Mouse (Mus musculus): ENCODE data around the gene Greb1. TPM values are rescaled to one million over a fixed set of nuclear protein-coding genes. Genes with fewer than 3 reads are reported as not detected.

The Greb1 gene
- polyA plus RNA-seq, 1 experiment: not detected

DNA sequence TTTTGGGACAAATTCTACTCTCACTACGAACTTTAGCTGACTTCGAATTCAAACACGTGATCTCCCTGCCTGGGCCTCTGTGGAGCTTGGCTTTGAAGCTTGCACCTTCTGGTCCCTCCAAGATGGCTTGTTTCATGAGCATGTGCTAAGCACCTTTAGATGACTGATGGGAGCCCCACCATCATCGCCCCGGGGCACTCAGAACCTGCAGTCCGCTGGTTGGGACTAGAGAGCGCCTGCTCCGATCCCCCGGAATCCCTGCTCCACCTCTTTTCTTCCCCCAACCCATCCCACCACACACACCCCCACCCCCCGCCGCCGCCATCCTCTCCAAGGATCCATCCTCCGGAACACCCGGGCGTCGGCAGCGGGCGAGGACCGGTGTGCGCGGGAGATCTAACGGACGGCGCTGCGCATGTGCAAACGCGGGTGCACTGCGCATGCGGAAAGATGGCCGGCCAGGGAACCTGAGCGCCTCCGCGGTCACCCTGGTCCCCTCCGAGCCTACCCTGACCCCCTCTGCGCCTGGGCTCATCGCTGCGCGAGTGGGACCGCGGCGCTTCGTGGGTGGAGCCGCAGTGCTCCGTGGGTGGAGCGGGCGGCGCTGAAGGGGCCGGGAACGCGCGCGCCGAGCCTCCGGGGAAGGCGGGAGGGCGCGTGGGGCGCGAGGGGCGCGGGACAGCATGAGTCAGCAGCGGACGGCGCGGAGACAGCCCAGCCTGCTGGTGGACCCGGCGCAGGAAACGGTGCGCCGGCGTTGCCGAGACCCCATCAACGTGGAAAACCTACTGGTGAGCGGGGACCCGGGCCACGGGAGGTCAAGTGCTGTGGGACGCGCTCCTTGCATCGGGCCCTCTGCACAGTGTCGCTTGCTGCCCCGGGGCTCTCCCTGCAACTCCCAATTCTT, 10.1 kb upstream of the Greb1 start, which contains the start of gene E2f6:
Gene E2f6 (plus strand): TSS at position 439 of the 907 bp plus-strand sequence.
- Histone ChIP-seq H3K4me1 (ENCODE audit: control insufficient read depth) (peaks cover 26% of the 10 kb centered on the region), H3K4me3 (replicated peaks) (peak within 1 kb of the TSS; percentile 86), H3K36me3 (ENCODE audit: control insufficient read depth) (peaks cover 28% of the 10 kb centered on the region), H3K9me3 (ENCODE audit: control insufficient read depth, low read length) (no peaks in the 10 kb centered on the region), H3K27me3 (ENCODE audit: control insufficient read depth) (peaks cover 33% of the 10 kb centered on the region)
- TF ChIP-seq TAL1 (IDR thresholded peaks at IDR 0.05; ENCODE audit: low read length): no peak
- TF ChIP-seq GATA1 (IDR thresholded peaks at IDR 0.05; ENCODE audit: low read length): no peak

GRCm38 (mm10) chr12:16808045-16808444, 7.4 kb upstream of the Greb1 start:
- TF ChIP-seq GATA1 (IDR thresholded peaks at IDR 0.05; ENCODE audit: low read length) (no peak), TAL1 (IDR thresholded peaks at IDR 0.05; ENCODE audit: low read length) (no peak)
- Histone ChIP-seq H3K27me3 (ENCODE audit: control insufficient read depth) (peaks cover 38% of the 10 kb centered on the region), H3K4me3 (replicated peaks) (no peak overlapping the region), H3K9me3 (ENCODE audit: control insufficient read depth, low read length) (no peaks in the 10 kb centered on the region), H3K4me1 (ENCODE audit: control insufficient read depth) (peaks cover 25% of the 10 kb centered on the region), H3K36me3 (ENCODE audit: control insufficient read depth) (peaks cover 3% of the 10 kb centered on the region)

GRCm38 (mm10) chr12:16805511-16805910, 4.8 kb upstream of the Greb1 start:
- peaks cover 1% of the 10 kb centered on the region for H3K4me1 ChIP-seq (ENCODE audit: control insufficient read depth)
- H3K9me3 ChIP-seq (ENCODE audit: control insufficient read depth, low read length): no peaks in the 10 kb centered on the region
- H3K36me3 ChIP-seq (ENCODE audit: control insufficient read depth): no peaks in the 10 kb centered on the region
- H3K27me3 ChIP-seq (ENCODE audit: control insufficient read depth): peaks cover 55% of the 10 kb centered on the region
- H3K4me3 ChIP-seq (replicated peaks): no peak overlapping the region
- no peak for TF ChIP-seq GATA1 (IDR thresholded peaks at IDR 0.05; ENCODE audit: low read length)
- TF ChIP-seq TAL1 (IDR thresholded peaks at IDR 0.05; ENCODE audit: low read length): no peak

DNA sequence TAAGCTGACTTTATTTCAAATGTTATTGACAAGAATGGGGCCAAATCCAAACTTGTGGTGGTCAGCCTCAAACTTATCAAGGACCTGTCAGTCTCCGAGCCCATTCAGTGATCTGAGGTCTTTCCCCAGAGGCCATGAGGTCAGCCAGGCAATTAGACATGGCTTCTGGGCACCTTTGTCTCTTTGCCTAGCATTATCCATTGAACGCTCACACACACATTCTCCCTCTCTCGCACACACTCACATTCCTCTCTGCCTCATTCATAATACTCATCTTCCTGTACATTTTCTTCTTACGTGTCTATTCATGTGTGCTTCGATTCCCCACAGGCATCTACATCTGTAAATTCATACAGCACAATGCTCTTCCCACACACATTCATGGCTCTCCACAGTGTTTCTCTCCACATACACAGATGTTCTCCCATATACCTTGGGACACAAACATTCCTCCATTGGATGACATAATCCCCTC, 3.3 kb upstream of the Greb1 start:
- Histone ChIP-seq H3K27me3 (ENCODE audit: control insufficient read depth) (peaks cover 58% of the 10 kb centered on the region), H3K9me3 (ENCODE audit: control insufficient read depth, low read length) (no peaks in the 10 kb centered on the region), H3K4me3 (replicated peaks) (no peak overlapping the region), H3K4me1 (ENCODE audit: control insufficient read depth) (no peaks in the 10 kb centered on the region), H3K36me3 (ENCODE audit: control insufficient read depth) (no peaks in the 10 kb centered on the region)
- TF ChIP-seq GATA1 (IDR thresholded peaks at IDR 0.05; ENCODE audit: low read length): no peak
- no peak for TF ChIP-seq TAL1 (IDR thresholded peaks at IDR 0.05; ENCODE audit: low read length)

- no peaks in the 10 kb centered on the region for H3K9me3 ChIP-seq (ENCODE audit: control insufficient read depth, low read length)
- no peak overlapping the region for H3K4me3 ChIP-seq (replicated peaks)
- H3K27me3 ChIP-seq (ENCODE audit: control insufficient read depth): peaks cover 61% of the 10 kb centered on the region
- TF ChIP-seq GATA1 (IDR thresholded peaks at IDR 0.05; ENCODE audit: low read length) (no peak), TAL1 (IDR thresholded peaks at IDR 0.05; ENCODE audit: low read length) (no peak)
- no peaks in the 10 kb centered on the region for H3K4me1 ChIP-seq (ENCODE audit: control insufficient read depth)
- H3K36me3 ChIP-seq (ENCODE audit: control insufficient read depth): no peaks in the 10 kb centered on the region
These were observed 2.7 kb upstream of the Greb1 start for GRCm38 (mm10) chr12:16803237-16803955.

GRCm38 (mm10) chr12:16800959-16801315, 251 bp upstream of the Greb1 start:
- Histone ChIP-seq H3K4me3 (replicated peaks) (peak overlapping the region; percentile 25), H3K4me1 (ENCODE audit: control insufficient read depth) (no peaks in the 10 kb centered on the region), H3K36me3 (ENCODE audit: control insufficient read depth) (no peaks in the 10 kb centered on the region), H3K27me3 (ENCODE audit: control insufficient read depth) (peaks cover 43% of the 10 kb centered on the region), H3K9me3 (ENCODE audit: control insufficient read depth, low read length) (no peaks in the 10 kb centered on the region)
- TF ChIP-seq GATA1 (IDR thresholded peaks at IDR 0.05; ENCODE audit: low read length): no peak
- TF ChIP-seq TAL1 (IDR thresholded peaks at IDR 0.05; ENCODE audit: low read length): no peak

- Histone ChIP-seq H3K9me3 (ENCODE audit: control insufficient read depth, low read length) (no peaks in the 10 kb centered on the region), H3K4me3 (replicated peaks) (no peak overlapping the region), H3K27me3 (ENCODE audit: control insufficient read depth) (peaks cover 40% of the 10 kb centered on the region), H3K4me1 (ENCODE audit: control insufficient read depth) (no peaks in the 10 kb centered on the region), H3K36me3 (ENCODE audit: control insufficient read depth) (no peaks in the 10 kb centered on the region)
- TF ChIP-seq GATA1 (IDR thresholded peaks at IDR 0.05; ENCODE audit: low read length) (no peak), TAL1 (IDR thresholded peaks at IDR 0.05; ENCODE audit: low read length) (no peak)
These were observed 793 bp downstream of the Greb1 start for GRCm38 (mm10) chr12:16799928-16800258.

DNA sequence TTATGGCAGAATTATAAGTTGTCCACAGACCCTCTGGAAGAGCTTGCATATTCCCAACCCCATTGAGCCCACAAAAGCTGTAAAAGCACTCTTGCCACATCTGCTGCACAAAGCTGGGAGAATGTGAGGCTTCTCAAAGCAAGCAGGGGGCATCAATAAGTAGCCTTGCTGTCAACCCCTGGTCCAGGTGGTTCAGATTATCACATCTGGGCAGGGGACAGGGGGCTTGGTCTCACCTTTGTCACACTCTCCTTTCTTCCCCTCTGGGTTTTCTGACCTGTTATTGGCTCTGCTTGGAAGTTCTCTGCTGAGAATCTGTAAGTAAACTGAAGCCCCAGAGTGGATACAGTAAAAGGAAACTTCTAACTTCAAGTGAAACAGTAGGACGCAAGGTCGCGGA, 1.8 kb downstream of the Greb1 start:
- Histone ChIP-seq H3K27me3 (ENCODE audit: control insufficient read depth) (peaks cover 37% of the 10 kb centered on the region), H3K4me1 (ENCODE audit: control insufficient read depth) (no peaks in the 10 kb centered on the region), H3K4me3 (replicated peaks) (no peak overlapping the region), H3K36me3 (ENCODE audit: control insufficient read depth) (no peaks in the 10 kb centered on the region), H3K9me3 (ENCODE audit: control insufficient read depth, low read length) (no peaks in the 10 kb centered on the region)
- no peak for TF ChIP-seq GATA1 (IDR thresholded peaks at IDR 0.05; ENCODE audit: low read length)
- TF ChIP-seq TAL1 (IDR thresholded peaks at IDR 0.05; ENCODE audit: low read length): no peak

DNA sequence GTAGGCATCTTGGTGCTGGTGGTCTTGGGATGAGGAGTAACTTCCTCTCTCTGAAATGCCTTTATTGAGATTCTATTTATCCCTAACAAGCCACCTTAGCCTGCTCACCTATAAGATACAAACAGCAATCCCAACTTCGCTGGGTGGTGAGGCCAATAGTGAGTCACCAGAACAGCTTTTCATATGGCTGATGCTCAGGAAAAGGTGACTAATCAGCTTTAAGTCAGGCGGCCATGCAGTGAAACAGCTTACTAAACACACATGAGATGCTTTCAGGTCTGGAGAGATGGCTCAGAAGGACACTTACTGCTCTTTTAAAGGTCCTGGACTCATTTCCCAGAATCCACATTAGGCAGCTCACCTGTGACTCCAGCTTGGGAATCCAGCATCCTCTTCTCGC, 4.9 kb downstream of the Greb1 start:
- TF ChIP-seq TAL1 (IDR thresholded peaks at IDR 0.05; ENCODE audit: low read length) (no peak), GATA1 (IDR thresholded peaks at IDR 0.05; ENCODE audit: low read length) (no peak)
- Histone ChIP-seq H3K4me1 (ENCODE audit: control insufficient read depth) (no peaks in the 10 kb centered on the region), H3K9me3 (ENCODE audit: control insufficient read depth, low read length) (no peaks in the 10 kb centered on the region), H3K36me3 (ENCODE audit: control insufficient read depth) (no peaks in the 10 kb centered on the region), H3K27me3 (ENCODE audit: control insufficient read depth) (peaks cover 21% of the 10 kb centered on the region), H3K4me3 (replicated peaks) (no peak overlapping the region)
